Mouse (Mus musculus) heart, embryonic 10.5 days (tissue): ENCODE results near the gene Atp5d. TPM values are rescaled to one million over a fixed set of nuclear protein-coding genes. Genes with fewer than 3 reads are reported as not detected.

Source experiments
- DNase-seq: peaks from one replicate; pipeline ENCODE4 v3.0.0-alpha.2; 2017; ENCODE audit warnings: low spot score
- H3K27ac ChIP-seq: fragments of 300-500 bp; sonication (generic); 2 replicates; pipeline ENCODE4 v1.5.1; 2016; ENCODE audit warnings: mild to moderate bottlenecking
- H3K27me3 ChIP-seq: fragments of 300-500 bp; sonication (generic); 2 replicates; pipeline ENCODE4 v1.6.1; 2016; ENCODE audit warnings: mild to moderate bottlenecking; ENCODE audit not compliant: poor library complexity, insufficient read depth, severe bottlenecking
- H3K36me3 ChIP-seq: fragments of 300-500 bp; sonication (generic); 2 replicates; pipeline ENCODE4 v1.6.1; 2016; ENCODE audit warnings: mild to moderate bottlenecking, moderate library complexity
- H3K4me1 ChIP-seq: fragments of 300-500 bp; sonication (generic); 2 replicates; pipeline ENCODE4 v1.6.1; 2016; ENCODE audit warnings: mild to moderate bottlenecking
- H3K4me3 ChIP-seq: fragments of 300-500 bp; sonication (generic); 2 replicates; pipeline ENCODE4 v1.5.1; 2016; ENCODE audit warnings: mild to moderate bottlenecking, moderate library complexity
- H3K9me3 ChIP-seq: fragments of 300-500 bp; sonication (generic); 2 replicates; pipeline ENCODE4 v1.6.1; 2016; ENCODE audit warnings: mild to moderate bottlenecking, moderate library complexity
- WGBS: fragments of 180-500 bp; shearing (Covaris S2); methylation state at CpG from one replicate; pipeline ENCODE4 v1.1.7; 2016; 5-methylcytosine and 5-hydroxymethylcytosine counted together
- polyA plus RNA-seq: library from polyadenylated mRNA; unstranded; fragments of >200 nt; fragmentation: Nextera tagmentation; extraction: Ambion mirVana; gene quantifications from 2 replicates; pipeline ENCODE4 v1.2.1, GENCODE M21; 2016

Gene Atp5d
- polyA plus RNA-seq, 1 experiment from 2014 or later = 689 TPM

- Histone ChIP-seq H3K27ac (no peak overlapping the region), H3K4me3 (no peak overlapping the region), H3K4me1 (peaks cover 58% of the 10 kb centered on the region), H3K27me3 (no peaks in the 10 kb centered on the region), H3K9me3 (no peaks in the 10 kb centered on the region), H3K36me3 (peaks cover 88% of the 10 kb centered on the region)
- WGBS = 75% methylated on average over 2 of the region's 2 CpGs
- DNase-seq = no peak
Measured at GRCm38 (mm10) chr10:80121639-80122038, 16.8 kb upstream of the Atp5d start.

- Histone ChIP-seq H3K4me3 (peak overlapping the region; percentile 19; the same call in 1 of the 2 replicates), H3K36me3 (peaks cover 97% of the 10 kb centered on the region), H3K27ac (peak overlapping the region; percentile 25; the same call in 1 of the 2 replicates), H3K9me3 (no peaks in the 10 kb centered on the region), H3K4me1 (peaks cover 36% of the 10 kb centered on the region), H3K27me3 (no peaks in the 10 kb centered on the region)
- DNase-seq = no peak
- WGBS = 83% methylated on average over 9 of the region's 9 CpGs
Measured at GRCm38 (mm10) chr10:80123932-80124562, 14.4 kb upstream of the Atp5d start.

- H3K9me3 ChIP-seq = no peaks in the 10 kb centered on the region
- DNase-seq = no peak
- peaks cover 12% of the 10 kb centered on the region; the same call in 1 of the 2 replicates for H3K27me3 ChIP-seq
- H3K27ac ChIP-seq = no peak overlapping the region
- peaks cover 99% of the 10 kb centered on the region for H3K36me3 ChIP-seq
- peaks cover 49% of the 10 kb centered on the region for H3K4me1 ChIP-seq
- no peak overlapping the region for H3K4me3 ChIP-seq
- 95% methylated on average over 8 of the region's 8 CpGs for WGBS
Measured at GRCm38 (mm10) chr10:80127920-80128319, 10.5 kb upstream of the Atp5d start.

DNA sequence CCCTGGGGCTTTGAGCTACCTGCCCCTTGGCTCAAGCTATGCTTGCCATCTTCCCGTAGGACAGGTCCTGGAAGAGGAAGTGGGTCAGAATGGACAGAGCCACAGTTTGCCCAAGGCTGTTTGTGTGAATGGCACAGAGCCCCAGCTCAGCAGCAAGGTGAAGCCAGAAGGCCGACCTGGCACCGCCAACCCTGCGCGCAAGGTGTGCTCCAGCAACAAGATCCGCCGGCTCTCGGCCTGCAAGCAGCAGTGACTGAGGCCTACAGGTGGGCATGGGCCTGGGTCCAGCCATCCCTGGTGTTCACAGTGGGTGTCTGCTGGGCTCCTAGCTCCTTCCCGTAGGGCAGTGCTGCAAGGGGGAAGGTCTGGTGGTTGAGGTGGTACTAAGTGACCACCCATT is 8.6 kb upstream of the Atp5d start:
- Histone ChIP-seq H3K9me3 (no peaks in the 10 kb centered on the region), H3K27me3 (peaks cover 25% of the 10 kb centered on the region), H3K4me1 (peaks cover 43% of the 10 kb centered on the region), H3K36me3 (peaks cover 93% of the 10 kb centered on the region), H3K4me3 (peak overlapping the region; percentile 22; the same call in 1 of the 2 replicates), H3K27ac (no peak overlapping the region)
- no peak for DNase-seq
- 94% methylated on average over 9 of the region's 9 CpGs for WGBS

DNA sequence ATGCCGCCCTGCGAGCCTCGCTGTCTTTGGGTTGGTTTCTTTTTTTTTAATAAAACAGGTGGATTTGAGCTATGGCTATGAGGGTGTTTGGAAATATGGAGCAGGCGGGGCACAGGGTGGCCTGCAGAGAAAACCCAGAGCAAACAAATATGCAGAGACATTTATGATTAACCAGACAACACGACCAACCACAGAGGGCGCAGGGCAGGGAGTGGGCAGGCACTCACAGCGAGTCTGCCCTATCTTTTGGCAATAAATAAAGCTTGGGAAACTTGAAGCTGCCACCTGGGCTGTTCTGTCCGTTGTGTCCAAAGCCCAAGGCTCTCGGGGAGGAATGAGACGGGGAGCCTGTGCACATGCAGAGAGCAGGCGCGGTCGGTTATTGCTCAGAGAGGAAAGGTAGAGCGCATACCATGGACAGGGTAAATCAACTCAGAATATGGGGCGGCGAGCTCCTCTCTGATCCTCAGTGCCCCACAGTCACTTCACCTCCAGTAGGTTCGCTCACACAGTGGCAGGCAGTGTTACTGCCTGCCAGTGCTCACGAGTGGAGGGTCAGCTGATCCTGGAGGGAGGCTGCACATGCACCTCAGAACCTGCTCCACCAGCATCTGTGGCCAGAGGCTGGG is 7.9 kb upstream of the Atp5d start:
- Histone ChIP-seq H3K27me3 (peaks cover 32% of the 10 kb centered on the region), H3K36me3 (peaks cover 89% of the 10 kb centered on the region), H3K9me3 (no peaks in the 10 kb centered on the region), H3K4me3 (peak overlapping the region; percentile 48; the same call in 1 of the 2 replicates), H3K27ac (no peak overlapping the region), H3K4me1 (peaks cover 42% of the 10 kb centered on the region)
- WGBS = 84% methylated on average over 18 of the region's 18 CpGs
- DNase-seq = no peak

DNA sequence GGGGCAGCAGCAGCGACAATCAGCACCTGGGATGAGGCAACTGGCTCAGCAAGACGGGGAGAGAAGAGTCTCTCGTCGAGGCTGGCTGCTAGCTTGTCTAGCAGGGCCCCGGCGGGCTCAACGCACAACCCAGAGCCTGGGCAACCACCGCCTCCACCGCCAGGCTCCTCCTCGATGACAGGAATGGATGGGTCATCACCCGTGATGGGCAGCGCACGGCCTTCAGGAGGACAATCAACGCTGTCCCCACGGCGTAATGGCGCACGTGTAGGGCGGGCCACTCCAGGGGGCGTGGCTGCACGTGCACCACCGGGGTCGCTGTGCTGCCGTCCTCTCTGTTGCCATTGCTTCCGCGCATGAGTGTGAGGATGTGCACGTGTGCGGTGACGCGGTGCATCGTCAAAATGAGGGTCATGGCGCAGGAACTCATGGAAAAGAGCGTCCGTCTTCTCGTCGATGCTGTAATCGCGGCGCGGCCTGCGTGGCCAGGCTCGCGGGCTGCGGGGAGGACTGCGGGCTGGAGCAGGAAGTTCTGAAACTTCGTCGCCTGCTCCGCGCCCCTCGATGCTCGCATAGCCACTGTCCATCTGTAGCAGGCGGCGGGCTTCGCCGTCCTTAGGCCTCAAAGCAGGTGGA is 7.0 kb upstream of the Atp5d start:
- peaks cover 41% of the 10 kb centered on the region for H3K27me3 ChIP-seq
- peak overlapping the region; percentile 48 for H3K4me3 ChIP-seq
- no peak for DNase-seq
- H3K36me3 ChIP-seq = peaks cover 85% of the 10 kb centered on the region
- H3K4me1 ChIP-seq = peaks cover 46% of the 10 kb centered on the region
- WGBS = 17% methylated on average over 55 of the region's 55 CpGs
- H3K27ac ChIP-seq = peak overlapping the region; percentile 43
- no peaks in the 10 kb centered on the region for H3K9me3 ChIP-seq

GRCm38 (mm10) chr10:80131952-80132350 is 6.5 kb upstream of the Atp5d start:
- peaks cover 51% of the 10 kb centered on the region for H3K4me1 ChIP-seq
- peaks cover 80% of the 10 kb centered on the region for H3K36me3 ChIP-seq
- peak overlapping the region; percentile 43 for H3K27ac ChIP-seq
- no peak for DNase-seq
- WGBS = 49% methylated on average over 27 of the region's 27 CpGs
- peaks cover 46% of the 10 kb centered on the region for H3K27me3 ChIP-seq
- peak overlapping the region; percentile 48 for H3K4me3 ChIP-seq
- H3K9me3 ChIP-seq = no peaks in the 10 kb centered on the region

DNA sequence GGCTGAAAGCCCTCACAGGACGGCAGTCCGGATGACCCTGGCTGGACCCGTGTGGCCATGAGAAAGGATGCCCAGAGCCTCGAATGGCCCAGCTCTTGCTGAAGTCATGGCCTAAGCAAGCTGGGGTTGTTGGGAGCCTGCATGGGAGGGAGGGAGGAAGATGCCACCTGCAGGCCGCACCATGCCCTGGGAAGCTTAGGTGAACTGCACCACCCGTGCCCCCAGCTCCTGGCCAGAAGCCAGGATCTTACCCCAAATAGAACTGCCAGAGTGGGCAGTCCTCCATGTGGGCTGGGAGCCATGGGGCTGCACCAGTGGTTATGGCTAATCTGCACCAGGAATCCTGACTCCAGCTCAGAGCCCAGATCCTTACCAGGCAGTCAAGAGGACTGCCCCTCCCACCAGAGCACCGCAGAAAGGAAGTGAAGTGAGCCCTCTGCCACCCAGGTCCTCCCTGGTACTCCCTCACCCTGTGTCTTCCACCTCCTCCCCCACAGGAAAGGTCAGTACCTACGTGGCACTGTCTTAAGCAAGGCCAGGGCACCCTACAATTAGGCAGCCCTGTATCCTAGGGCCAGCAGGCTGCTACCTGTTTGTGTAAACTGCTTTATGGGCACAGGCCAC is 5.1 kb upstream of the Atp5d start:
- no peak overlapping the region for H3K4me3 ChIP-seq
- DNase-seq = no peak
- peaks cover 66% of the 10 kb centered on the region for H3K36me3 ChIP-seq
- H3K4me1 ChIP-seq = peaks cover 65% of the 10 kb centered on the region
- H3K9me3 ChIP-seq = no peaks in the 10 kb centered on the region
- peaks cover 60% of the 10 kb centered on the region for H3K27me3 ChIP-seq
- WGBS = 75% methylated on average over 8 of the region's 8 CpGs
- H3K27ac ChIP-seq = no peak overlapping the region

DNA sequence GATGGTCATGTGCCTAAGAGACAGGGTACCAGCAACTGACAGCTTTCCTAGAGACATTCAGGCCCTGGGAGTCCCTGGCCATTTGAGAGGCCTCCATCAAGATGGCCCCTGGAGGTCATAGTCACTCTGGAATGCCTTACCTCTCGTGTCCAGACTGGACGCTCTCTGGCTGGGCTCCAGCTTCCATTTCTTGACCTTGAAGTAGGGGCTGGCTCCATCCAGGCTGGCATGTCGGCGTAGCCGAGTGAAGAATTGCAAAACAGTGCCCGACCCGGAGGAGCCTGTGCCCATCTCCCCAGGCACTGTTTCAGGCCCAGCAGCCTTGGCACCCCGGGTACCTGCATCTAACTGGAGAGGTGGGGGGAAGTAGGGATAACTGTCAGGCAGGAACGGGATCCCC is 4.0 kb upstream of the Atp5d start:
- 85% methylated on average over 9 of the region's 9 CpGs for WGBS
- peaks cover 75% of the 10 kb centered on the region for H3K4me1 ChIP-seq
- H3K36me3 ChIP-seq = peaks cover 55% of the 10 kb centered on the region
- DNase-seq = no peak
- H3K27me3 ChIP-seq = peaks cover 67% of the 10 kb centered on the region
- H3K27ac ChIP-seq = no peak overlapping the region; the same call in 1 of the 2 replicates
- no peaks in the 10 kb centered on the region for H3K9me3 ChIP-seq
- no peak overlapping the region for H3K4me3 ChIP-seq

GRCm38 (mm10) chr10:80135161-80135560 is 3.3 kb upstream of the Atp5d start:
- peaks cover 69% of the 10 kb centered on the region for H3K27me3 ChIP-seq
- H3K27ac ChIP-seq = no peak overlapping the region
- no peaks in the 10 kb centered on the region for H3K9me3 ChIP-seq
- H3K4me1 ChIP-seq = peaks cover 72% of the 10 kb centered on the region
- WGBS = 80% methylated on average over 10 of the region's 10 CpGs
- H3K36me3 ChIP-seq = peaks cover 48% of the 10 kb centered on the region
- no peak overlapping the region for H3K4me3 ChIP-seq
- no peak for DNase-seq

GRCm38 (mm10) chr10:80135641-80136040 is 2.8 kb upstream of the Atp5d start:
- H3K27me3 ChIP-seq = peaks cover 69% of the 10 kb centered on the region
- DNase-seq = no peak
- no peak overlapping the region for H3K27ac ChIP-seq
- WGBS = 90% methylated on average over 1 of the region's 1 CpGs
- H3K4me3 ChIP-seq = no peak overlapping the region
- H3K9me3 ChIP-seq = no peaks in the 10 kb centered on the region
- peaks cover 69% of the 10 kb centered on the region for H3K4me1 ChIP-seq
- H3K36me3 ChIP-seq = peaks cover 43% of the 10 kb centered on the region

GRCm38 (mm10) chr10:80136179-80136951 is 2.1 kb upstream of the Atp5d start:
- 13% methylated on average over 43 of the region's 49 CpGs for WGBS
- peaks cover 69% of the 10 kb centered on the region for H3K4me1 ChIP-seq
- peaks cover 69% of the 10 kb centered on the region for H3K27me3 ChIP-seq
- DNase-seq = no peak
- no peaks in the 10 kb centered on the region for H3K9me3 ChIP-seq
- H3K4me3 ChIP-seq = peak overlapping the region; percentile 83
- peaks cover 36% of the 10 kb centered on the region for H3K36me3 ChIP-seq
- H3K27ac ChIP-seq = peak overlapping the region; percentile 67
